Mouse (Mus musculus): ENCODE results near the gene Lbp.

Gene Lbp

GRCm38 (mm10) chr2:158365099-158365850, 59.0 kb downstream of the Lbp start:
- no peak for DNase-seq

- DNase-seq = no peak
These were observed 61.4 kb downstream of the Lbp start for GRCm38 (mm10) chr2:158367654-158368053.

- DNase-seq = no peak
These were observed 62.0 kb downstream of the Lbp start for GRCm38 (mm10) chr2:158368313-158368712.

GRCm38 (mm10) chr2:158369474-158370172, 63.3 kb downstream of the Lbp start:
- DNase-seq = no peak

DNA sequence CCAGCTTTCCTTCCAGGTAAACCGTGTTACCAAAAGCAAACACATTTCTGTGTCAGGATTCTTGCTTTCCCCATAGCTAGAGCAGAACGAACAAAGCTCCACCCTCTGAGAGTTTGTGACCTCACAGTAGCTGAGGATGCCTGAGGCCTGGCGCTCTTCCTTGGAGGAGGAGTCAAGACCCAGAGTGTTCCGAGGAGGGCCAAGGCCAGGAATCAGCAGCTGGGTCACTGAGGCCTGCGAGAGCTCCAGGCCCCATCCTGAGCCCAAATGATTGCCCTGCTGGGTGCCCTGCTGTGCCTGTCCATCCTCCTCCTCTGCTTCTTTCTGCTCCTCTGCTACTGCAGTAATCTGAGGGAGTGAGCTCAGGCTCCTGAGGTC, 63.9 kb downstream of the Lbp start:
- no peak for DNase-seq

- no peak for DNase-seq
These were observed 66.8 kb downstream of the Lbp start for GRCm38 (mm10) chr2:158373061-158373460.

- no peak for DNase-seq
These were observed 67.2 kb downstream of the Lbp start for GRCm38 (mm10) chr2:158373516-158373915.

DNA sequence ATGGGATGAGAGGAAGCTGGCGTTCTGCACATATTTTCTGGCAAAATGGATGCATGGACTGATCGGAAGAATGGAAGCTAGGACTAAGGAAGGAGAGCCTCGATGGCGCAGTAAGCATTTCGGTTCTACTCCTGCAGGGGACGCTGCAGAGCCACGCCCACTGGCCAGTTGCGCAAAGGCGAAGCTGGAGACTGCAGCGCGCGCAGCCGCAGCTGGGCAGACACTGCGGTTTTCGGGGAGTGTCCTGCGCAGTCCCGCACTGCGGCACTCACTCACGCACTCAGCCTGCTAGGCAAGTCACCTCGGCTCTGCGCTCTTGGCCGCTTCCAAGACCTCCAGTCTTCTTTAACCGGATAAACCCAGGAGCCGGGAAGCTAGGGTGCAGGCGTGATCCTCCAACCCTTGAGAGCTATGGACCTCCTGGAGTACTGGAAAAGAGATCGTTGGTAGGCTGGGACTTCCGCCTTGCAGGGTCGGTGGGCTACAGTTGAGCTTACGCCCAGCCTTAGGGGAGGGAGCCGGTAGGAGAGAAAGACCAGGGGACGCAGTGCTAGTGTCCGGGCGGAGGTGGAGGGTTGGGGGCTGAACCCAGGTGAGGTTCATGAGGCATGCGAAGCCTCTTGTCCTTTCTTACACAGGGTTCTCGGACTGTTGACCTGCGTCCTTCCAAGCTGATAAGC, 69.3 kb downstream of the Lbp start, which contains the start of gene Snhg11:
Gene Snhg11 (plus strand): TSS at position 196 of the 680 bp plus-strand sequence.
- DNase-seq = no peak

DNA sequence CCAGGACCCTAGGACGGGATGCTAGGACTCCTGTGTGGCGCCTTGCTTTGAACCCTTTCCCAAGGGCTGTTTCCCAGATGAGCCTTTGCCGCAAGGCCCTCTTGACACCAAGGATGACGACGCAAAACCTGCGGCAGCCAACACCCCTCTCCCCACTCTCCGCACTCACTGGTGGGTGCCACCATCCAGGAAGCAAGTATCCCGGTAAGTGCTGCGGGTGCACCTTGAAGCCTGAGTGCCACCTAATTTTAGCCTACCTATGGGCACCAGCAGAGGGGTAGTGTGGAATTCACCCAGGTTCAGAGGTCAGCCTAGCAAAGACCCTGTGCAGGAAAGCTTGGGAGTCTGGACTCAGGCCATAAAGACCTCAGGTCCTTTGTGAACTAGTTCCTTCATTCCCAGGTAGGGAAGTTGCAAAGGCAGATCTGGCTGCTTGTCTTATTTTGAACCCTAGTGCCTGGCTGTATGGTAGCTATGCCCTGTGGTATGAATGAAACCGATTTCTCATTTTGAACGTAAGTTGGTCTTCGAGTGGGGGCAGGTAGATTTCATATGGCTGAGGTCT, 69.9 kb downstream of the Lbp start:
- DNase-seq = no peak

DNA sequence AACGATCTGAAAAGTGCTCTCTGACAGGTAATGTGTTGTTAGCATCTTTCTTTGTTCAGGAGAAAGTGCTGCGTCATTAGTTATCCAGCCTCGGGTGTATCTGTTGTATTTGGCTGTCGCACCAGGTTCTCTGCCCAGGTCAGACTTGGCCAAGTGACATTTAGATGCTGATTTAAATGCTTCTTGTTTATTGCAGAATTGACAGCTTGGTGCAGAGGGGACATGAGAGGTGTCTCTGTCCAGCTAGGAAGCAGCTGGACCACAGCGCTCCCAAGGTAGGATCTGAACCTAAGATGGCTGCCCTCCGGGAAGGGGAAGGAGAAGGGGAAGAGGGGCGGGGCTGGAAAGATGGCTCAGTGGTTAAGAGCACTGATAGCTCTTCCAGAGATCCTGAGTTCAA, 70.5 kb downstream of the Lbp start:
- DNase-seq = no peak

GRCm38 (mm10) chr2:158377811-158378210, 71.5 kb downstream of the Lbp start:
- no peak for DNase-seq

- DNase-seq = peak; percentile 72
These were observed 73.2 kb downstream of the Lbp start for GRCm38 (mm10) chr2:158379354-158380078.

All from thymus, postnatal 14 days (tissue).